ENCODE assay signal across 9 mouse cellular contexts in genomic region chr2:31263039-31263461, GRCm38 (mm10). TPM values are rescaled to one million over a fixed set of nuclear protein-coding genes. Genes with fewer than 3 reads are reported as not detected.
A peak's percentile ranks its signal among the peaks of the same experiment; 100 is the strongest.
DNase-seq lines count a peak whose midpoint lies in the region; ATAC-seq lines count a peak whose summit lies in the region.
"Had no signal": no experiment of that assay in that cellular context is flagged by ENCODE, and none has a peak within 500 bp of the region (broad histone marks: within the 10 kb centered on the region; RNA-seq: fewer than 3 reads in every experiment).

No protein-coding gene starts in this region.

- intact Hi-C loops in heart, postnatal 36 days (cut with DNase I): no loop called here

- 74% methylated on average over 8 of the region's 8 CpGs for WGBS in embryonic facial prominence, embryonic 13.5 days
- 74% methylated on average over 8 of the region's 8 CpGs for WGBS in midbrain, embryonic 14.5 days

- peak; percentile 57 for DNase-seq in kidney, postnatal 10 days
- DNase-seq in kidney, postnatal 36 days: no peak
- DNase-seq in heart, postnatal 36 days: peak; percentile 29 to 33
- DNase-seq in midbrain, embryonic 14.5 days: no peak
- no peak for DNase-seq in urinary bladder, postnatal 36 days (ENCODE audit: low spot score in 2 of 2)
- DNase-seq in retina, embryonic 14.5 days (ENCODE audit: low spot score): no peak
- no peak for DNase-seq in urinary bladder, postnatal 14 days (ENCODE audit: low spot score)

- H3K27ac ChIP-seq in embryonic facial prominence, embryonic 13.5 days: peak overlapping the region; percentile 80
- peak overlapping the region; percentile 46 for H3K27ac ChIP-seq in midbrain, embryonic 14.5 days (replicated peaks; ENCODE audit: low read depth, low read length)
- H3K27ac ChIP-seq: liver, embryonic 15.5 days had no signal

- H3K27me3 ChIP-seq in embryonic facial prominence, embryonic 13.5 days: no peaks in the 10 kb centered on the region
- no peaks in the 10 kb centered on the region for H3K27me3 ChIP-seq in midbrain, embryonic 14.5 days (ENCODE audit: control insufficient read depth, insufficient read depth, low read length)
- H3K27me3 ChIP-seq: liver, embryonic 15.5 days had no signal

- no peaks in the 10 kb centered on the region for H3K9me3 ChIP-seq in embryonic facial prominence, embryonic 13.5 days
- H3K9me3 ChIP-seq in midbrain, embryonic 14.5 days (ENCODE audit: control insufficient read depth, low read length): no peaks in the 10 kb centered on the region
- H3K9me3 ChIP-seq: liver, embryonic 15.5 days had no signal

- no peak overlapping the region for H3K4me3 ChIP-seq in embryonic facial prominence, embryonic 13.5 days
- H3K4me3 ChIP-seq in midbrain, embryonic 14.5 days (replicated peaks; ENCODE audit: low read depth, low read length): no peak overlapping the region
- H3K4me3 ChIP-seq: liver, embryonic 15.5 days had no signal

- ATAC-seq in embryonic facial prominence, embryonic 13.5 days (ENCODE audit: insufficient number of reproducible peaks, insufficient read depth, low FRiP score, low TSS enrichment, low read depth): no peak
- no peak for ATAC-seq in midbrain, embryonic 14.5 days (ENCODE audit: low FRiP score, low TSS enrichment)

- H3K9ac ChIP-seq in embryonic facial prominence, embryonic 13.5 days: 0 out of 2 replicates have a peak overlapping the region, but pooled peaks have one; percentile 58
- no peak overlapping the region for H3K9ac ChIP-seq in midbrain, embryonic 14.5 days (replicated peaks; ENCODE audit: low read length)
- H3K9ac ChIP-seq: liver, embryonic 15.5 days had no signal

- peaks cover 14% of the 10 kb centered on the region for H3K36me3 ChIP-seq in embryonic facial prominence, embryonic 13.5 days
- 0 out of 2 replicates have a peak, but pooled peaks cover 3% of the 10 kb centered on the region for H3K36me3 ChIP-seq in midbrain, embryonic 14.5 days (ENCODE audit: control insufficient read depth, insufficient read depth, low read length)
- H3K36me3 ChIP-seq: liver, embryonic 15.5 days had no signal

- H3K4me2 ChIP-seq in embryonic facial prominence, embryonic 13.5 days: no peak overlapping the region
- H3K4me2 ChIP-seq in midbrain, embryonic 14.5 days (ENCODE audit: low read length): no peak overlapping the region
- H3K4me2 ChIP-seq: liver, embryonic 15.5 days had no signal

- peaks cover 70% of the 10 kb centered on the region for H3K4me1 ChIP-seq in embryonic facial prominence, embryonic 13.5 days
- H3K4me1 ChIP-seq in midbrain, embryonic 14.5 days (ENCODE audit: control insufficient read depth, insufficient read depth, low read length): peaks cover 55% of the 10 kb centered on the region

RNA-seq across cellular contexts. Expression of gene Ncs1, which starts 17.4 kb away (rescaled TPM):
- 45.7 and 47.9 TPM in 2 replicates for polyA plus RNA-seq in embryonic facial prominence, embryonic 13.5 days (2015; fragmentation: Nextera tagmentation; extraction: Ambion mirVana)
- total RNA-seq in heart, postnatal 36 days (2021): 10 to 100 TPM in 1 of 2 experiments, 1 to 10 TPM in 1; 9.5 to 10.5 TPM
- polyA plus RNA-seq in midbrain, embryonic 14.5 days (2014; fragmentation: Nextera tagmentation; extraction: Ambion mirVana): 167 and 185 TPM in 2 replicates

RNA-seq across cellular contexts. Expression of gene Hmcn2, which starts 51.2 kb away (rescaled TPM):
- polyA plus RNA-seq in embryonic facial prominence, embryonic 13.5 days (2015; fragmentation: Nextera tagmentation; extraction: Ambion mirVana): 0.22 TPM in 1 of 2 replicates, not detected in the other
- 10 to 100 TPM; 12.5 to 16.2 TPM for total RNA-seq in heart, postnatal 36 days (2021)
- 0.08 and 0.22 TPM in 2 replicates for polyA plus RNA-seq in midbrain, embryonic 14.5 days (2014; fragmentation: Nextera tagmentation; extraction: Ambion mirVana)

Comparison
In these comparisons a context has a peak if more than half of its experiments do, and no peak if none do; other contexts are left out.
1. DNase-seq: peak in kidney, postnatal 10 days (single experiment) and heart, postnatal 36 days (2 of 2); none in kidney, postnatal 36 days (0 of 2), midbrain, embryonic 14.5 days (single experiment), urinary bladder, postnatal 36 days (0 of 2), retina, embryonic 14.5 days (single experiment) and urinary bladder, postnatal 14 days (single experiment).